Mouse (Mus musculus): Measurements from ENCODE around the gene Abr. TPM values are rescaled to one million over a fixed set of nuclear protein-coding genes. Genes with fewer than 3 reads are reported as not detected.

Abr gene
- polyA plus RNA-seq, 1 experiment from 2014 or later = 30.7 TPM

- Histone ChIP-seq H3K27ac (no peak overlapping the region), H3K36me3 (ENCODE audit: insufficient read depth, low read length) (no peaks in the 10 kb centered on the region), H3K4me2 (ENCODE audit: low read length) (no peak overlapping the region), H3K27me3 (ENCODE audit: insufficient read depth, low read length) (no peaks in the 10 kb centered on the region), H3K4me1 (replicated peaks; ENCODE audit: insufficient read depth, low read length) (no peaks in the 10 kb centered on the region), H3K4me3 (replicated peaks; ENCODE audit: low read depth, low read length) (no peak overlapping the region), H3K9ac (ENCODE audit: low read depth, low read length) (no peak overlapping the region), H3K9me3 (replicated peaks; ENCODE audit: low read length) (no peaks in the 10 kb centered on the region)
- ATAC-seq (replicated peaks; ENCODE audit: low FRiP score, low read depth) (no peak), DNase-seq (ENCODE audit: low spot score) (no peak)
- TF ChIP-seq CTCF (IDR thresholded peaks at IDR 0.05; ENCODE audit: low read depth) = no peak
- 49% methylated on average over 7 of the region's 7 CpGs for WGBS
Measured at GRCm38 (mm10) chr11:76388711-76389110, 233.4 kb downstream of the Abr start.

- H3K4me2 ChIP-seq (ENCODE audit: low read length) = no peak overlapping the region
- WGBS = 87% methylated on average over 1 of the region's 1 CpGs
- no peaks in the 10 kb centered on the region for H3K27me3 ChIP-seq (ENCODE audit: insufficient read depth, low read length)
- ATAC-seq (replicated peaks; ENCODE audit: low FRiP score, low read depth) (no peak), DNase-seq (ENCODE audit: low spot score) (no peak)
- H3K9ac ChIP-seq (ENCODE audit: low read depth, low read length) = no peak overlapping the region
- H3K9me3 ChIP-seq (replicated peaks; ENCODE audit: low read length) = no peaks in the 10 kb centered on the region
- no peak overlapping the region for H3K27ac ChIP-seq
- H3K4me1 ChIP-seq (replicated peaks; ENCODE audit: insufficient read depth, low read length) = no peaks in the 10 kb centered on the region
- no peaks in the 10 kb centered on the region for H3K36me3 ChIP-seq (ENCODE audit: insufficient read depth, low read length)
- TF ChIP-seq CTCF (IDR thresholded peaks at IDR 0.05; ENCODE audit: low read depth) = peak; percentile 60
- H3K4me3 ChIP-seq (replicated peaks; ENCODE audit: low read depth, low read length) = no peak overlapping the region
Measured at GRCm38 (mm10) chr11:76387097-76387496, 235.0 kb downstream of the Abr start.

GRCm38 (mm10) chr11:76385746-76386145, 236.4 kb downstream of the Abr start:
- no peak overlapping the region for H3K4me2 ChIP-seq (ENCODE audit: low read length)
- H3K36me3 ChIP-seq (ENCODE audit: insufficient read depth, low read length) = no peaks in the 10 kb centered on the region
- no peaks in the 10 kb centered on the region for H3K27me3 ChIP-seq (ENCODE audit: insufficient read depth, low read length)
- WGBS = 68% methylated on average over 3 of the region's 3 CpGs
- no peaks in the 10 kb centered on the region for H3K4me1 ChIP-seq (replicated peaks; ENCODE audit: insufficient read depth, low read length)
- H3K4me3 ChIP-seq (replicated peaks; ENCODE audit: low read depth, low read length) = no peak overlapping the region
- no peaks in the 10 kb centered on the region for H3K9me3 ChIP-seq (replicated peaks; ENCODE audit: low read length)
- no peak overlapping the region for H3K9ac ChIP-seq (ENCODE audit: low read depth, low read length)
- DNase-seq (ENCODE audit: low spot score) (no peak), ATAC-seq (replicated peaks; ENCODE audit: low FRiP score, low read depth) (no peak)
- H3K27ac ChIP-seq = no peak overlapping the region
- no peak for TF ChIP-seq CTCF (IDR thresholded peaks at IDR 0.05; ENCODE audit: low read depth)

- no peak for TF ChIP-seq CTCF (IDR thresholded peaks at IDR 0.05; ENCODE audit: low read depth)
- Histone ChIP-seq H3K4me2 (ENCODE audit: low read length) (no peak overlapping the region), H3K4me1 (replicated peaks; ENCODE audit: insufficient read depth, low read length) (peaks cover 2% of the 10 kb centered on the region; the same call in 1 of the 2 replicates), H3K27me3 (ENCODE audit: insufficient read depth, low read length) (no peaks in the 10 kb centered on the region), H3K9ac (ENCODE audit: low read depth, low read length) (no peak overlapping the region), H3K36me3 (ENCODE audit: insufficient read depth, low read length) (no peaks in the 10 kb centered on the region), H3K9me3 (replicated peaks; ENCODE audit: low read length) (no peaks in the 10 kb centered on the region), H3K4me3 (replicated peaks; ENCODE audit: low read depth, low read length) (no peak overlapping the region), H3K27ac (peak overlapping the region; percentile 36; the same call in 1 of the 2 replicates)
- 81% methylated on average over 4 of the region's 4 CpGs for WGBS
- DNase-seq (ENCODE audit: low spot score) (no peak), ATAC-seq (replicated peaks; ENCODE audit: low FRiP score, low read depth) (no peak)
Measured at GRCm38 (mm10) chr11:76385017-76385416, 237.1 kb downstream of the Abr start.

- Histone ChIP-seq H3K27ac (no peak overlapping the region), H3K27me3 (ENCODE audit: insufficient read depth, low read length) (no peaks in the 10 kb centered on the region), H3K36me3 (ENCODE audit: insufficient read depth, low read length) (no peaks in the 10 kb centered on the region), H3K9me3 (replicated peaks; ENCODE audit: low read length) (no peaks in the 10 kb centered on the region), H3K9ac (ENCODE audit: low read depth, low read length) (no peak overlapping the region), H3K4me1 (replicated peaks; ENCODE audit: insufficient read depth, low read length) (peaks cover 7% of the 10 kb centered on the region; the same call in 1 of the 2 replicates), H3K4me2 (ENCODE audit: low read length) (no peak overlapping the region), H3K4me3 (replicated peaks; ENCODE audit: low read depth, low read length) (no peak overlapping the region)
- ATAC-seq (replicated peaks; ENCODE audit: low FRiP score, low read depth) (no peak), DNase-seq (ENCODE audit: low spot score) (no peak)
- 92% methylated on average over 5 of the region's 5 CpGs for WGBS
- no peak for TF ChIP-seq CTCF (IDR thresholded peaks at IDR 0.05; ENCODE audit: low read depth)
Measured at GRCm38 (mm10) chr11:76384307-76384706, 237.8 kb downstream of the Abr start.

- H3K9me3 ChIP-seq (replicated peaks; ENCODE audit: low read length) = no peaks in the 10 kb centered on the region
- no peaks in the 10 kb centered on the region for H3K27me3 ChIP-seq (ENCODE audit: insufficient read depth, low read length)
- no peak overlapping the region for H3K4me2 ChIP-seq (ENCODE audit: low read length)
- no peaks in the 10 kb centered on the region for H3K36me3 ChIP-seq (ENCODE audit: insufficient read depth, low read length)
- H3K4me1 ChIP-seq (replicated peaks; ENCODE audit: insufficient read depth, low read length) = peaks cover 7% of the 10 kb centered on the region; the same call in 1 of the 2 replicates
- 61% methylated on average over 13 of the region's 13 CpGs for WGBS
- H3K4me3 ChIP-seq (replicated peaks; ENCODE audit: low read depth, low read length) = no peak overlapping the region
- DNase-seq (ENCODE audit: low spot score) = no peak
- no peak overlapping the region for H3K9ac ChIP-seq (ENCODE audit: low read depth, low read length)
- H3K27ac ChIP-seq = no peak overlapping the region
- ATAC-seq (replicated peaks; ENCODE audit: low FRiP score, low read depth) = no peak
- TF ChIP-seq CTCF (IDR thresholded peaks at IDR 0.05; ENCODE audit: low read depth) = no peak
Measured at GRCm38 (mm10) chr11:76382711-76383324, 239.3 kb downstream of the Abr start.

Data from kidney, postnatal 0 days (tissue).